Mouse (Mus musculus) G1E (cell line): ENCODE results near the gene Dguok.

ENCODE experiments used
- CTCF ChIP-seq: IDR thresholded peaks from 2 replicates; pipeline ENCODE4 v1.5.1; 2012; ENCODE audit warnings: low read depth, low read length, inconsistent platforms, mixed read lengths
- GATA1 ChIP-seq: IDR thresholded peaks from 2 replicates; pipeline ENCODE4 v1.6.1; 2012; ENCODE audit warnings: borderline replicate concordance, low read length, inconsistent platforms, mixed read lengths
- GATA2 ChIP-seq: IDR thresholded peaks from 2 replicates; pipeline ENCODE4 v1.6.1; 2012; ENCODE audit warnings: low read depth, low read length, inconsistent platforms, borderline replicate concordance
- POLR2AphosphoS5 ChIP-seq: IDR thresholded peaks from 2 replicates; pipeline ENCODE4 v1.6.1; 2012; ENCODE audit warnings: low read depth, low read length, inconsistent platforms; ENCODE audit not compliant: insufficient replicate concordance
- TAL1 ChIP-seq: conservative IDR thresholded peaks from 2 replicates; pipeline ENCODE4 v1.6.1; 2012; ENCODE audit warnings: low read depth, low read length, inconsistent platforms, mixed read lengths

- TF ChIP-seq TAL1 (no peak), GATA1 (no peak), CTCF (no peak), POLR2AphosphoS5 (no peak), GATA2 (no peak)
These were observed at the start of gene Dguok for GRCm38 (mm10) chr6:83506258-83507167.
